Mouse (Mus musculus) lung, postnatal 36 days (tissue): ENCODE results near the gene Rreb1.

Experiments used
- DNase-seq: peaks from one replicate; pipeline ENCODE4 v3.0.0; 2022; ENCODE audit warnings: mixed read lengths

Gene Rreb1

DNA sequence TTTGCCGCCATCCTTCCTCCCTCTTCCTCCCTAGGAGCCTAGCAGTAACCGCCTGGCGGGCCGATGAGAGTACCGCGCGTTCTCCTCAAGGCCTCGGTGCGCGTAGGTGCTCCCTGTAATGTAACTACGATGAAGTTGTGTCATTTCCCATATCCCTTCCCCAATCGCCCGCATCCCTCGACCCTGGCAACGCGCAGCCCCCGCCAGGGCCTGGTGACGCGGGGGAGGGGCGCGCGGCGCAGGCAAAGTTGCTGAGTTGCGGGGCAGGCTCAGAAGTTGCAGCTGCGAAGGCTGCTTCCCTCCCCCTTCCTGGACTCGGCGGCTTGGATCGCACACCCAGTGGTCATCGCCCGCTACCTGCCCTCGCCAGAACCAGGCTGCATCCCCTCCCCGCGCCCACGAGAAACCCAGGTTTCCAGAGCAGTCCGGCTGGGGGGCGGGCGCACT, at the start of gene Rreb1:
Gene Rreb1, plus strand, starts transcription at position 254 of the 447 bp plus-strand sequence.
- peak; percentile 44 for DNase-seq

DNA sequence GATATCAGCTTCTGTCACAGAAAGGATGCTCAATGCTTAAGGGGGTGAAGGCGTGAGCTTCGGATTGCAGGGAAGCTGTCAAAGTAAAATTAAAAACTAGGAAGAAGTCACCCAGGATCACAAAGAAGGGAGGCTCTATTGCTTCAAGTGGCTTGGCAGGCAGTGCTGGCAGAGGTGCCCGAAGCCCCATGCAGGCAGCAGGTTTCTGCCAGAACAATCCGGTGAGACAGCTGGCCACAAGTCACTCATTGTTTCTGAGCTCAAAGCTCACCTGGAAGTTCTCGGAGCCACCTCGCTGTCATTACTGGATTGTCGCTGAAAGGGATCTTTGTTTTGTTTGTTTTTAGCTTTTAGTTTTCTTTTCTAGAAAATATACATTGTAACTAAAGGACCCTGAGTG, 49.6 kb upstream of the Rreb1 start:
- no peak for DNase-seq

DNA sequence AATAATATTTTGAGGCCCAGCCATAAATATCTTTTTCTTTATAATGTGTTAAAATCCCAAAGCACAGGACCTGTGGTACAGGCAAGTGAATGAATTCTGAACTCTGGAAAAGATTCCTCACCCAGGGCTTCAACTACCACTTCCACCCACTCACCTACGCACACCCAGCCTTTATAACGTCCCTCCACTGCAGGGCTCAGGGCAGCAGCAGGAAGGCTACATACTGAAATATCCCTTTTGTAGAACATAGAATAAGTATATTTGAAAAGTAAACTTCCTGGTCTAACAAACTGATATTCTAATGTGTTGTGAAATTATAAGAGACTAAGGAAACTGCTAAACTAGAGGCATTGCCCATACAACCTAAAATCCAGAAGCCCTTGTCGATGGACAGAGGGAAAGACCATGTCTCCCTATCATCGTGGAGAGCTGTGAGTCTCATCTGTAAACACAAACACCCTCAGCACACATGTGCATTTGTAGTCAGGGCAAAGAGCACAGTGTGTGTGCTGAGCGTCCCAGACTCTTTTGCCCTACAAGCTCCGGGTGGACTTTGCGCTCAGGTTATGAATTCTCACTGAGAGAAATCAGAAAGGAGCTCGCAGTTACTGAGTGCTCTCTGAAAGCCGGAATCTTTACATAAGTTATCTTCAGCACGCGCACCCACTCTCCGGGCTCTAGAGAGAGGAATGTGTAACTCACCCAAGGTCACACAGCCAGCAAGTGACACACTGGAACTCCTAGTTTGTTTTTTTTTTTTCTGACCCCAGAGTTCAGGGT, 46.1 kb upstream of the Rreb1 start:
- DNase-seq = peak; percentile 76

DNA sequence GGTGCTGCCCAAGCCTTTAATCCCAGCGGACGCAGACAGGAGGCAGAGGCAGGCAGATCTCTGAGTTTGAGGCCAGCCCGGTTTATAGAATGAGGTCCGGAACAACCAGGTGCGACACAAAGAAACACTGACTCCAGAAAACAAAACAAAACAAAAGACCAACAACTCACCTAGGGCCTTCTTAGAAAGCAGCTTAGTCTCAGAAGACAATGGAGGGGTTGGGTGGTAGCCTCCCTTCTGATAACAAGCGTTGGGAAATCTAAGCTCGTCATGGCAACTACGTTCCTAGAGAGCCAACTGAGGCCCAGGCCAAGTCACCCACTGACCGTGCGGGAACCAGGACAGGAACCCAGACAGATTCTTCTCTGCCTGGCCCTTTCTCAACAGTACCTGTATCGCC, 43.7 kb upstream of the Rreb1 start:
- DNase-seq = no peak

DNA sequence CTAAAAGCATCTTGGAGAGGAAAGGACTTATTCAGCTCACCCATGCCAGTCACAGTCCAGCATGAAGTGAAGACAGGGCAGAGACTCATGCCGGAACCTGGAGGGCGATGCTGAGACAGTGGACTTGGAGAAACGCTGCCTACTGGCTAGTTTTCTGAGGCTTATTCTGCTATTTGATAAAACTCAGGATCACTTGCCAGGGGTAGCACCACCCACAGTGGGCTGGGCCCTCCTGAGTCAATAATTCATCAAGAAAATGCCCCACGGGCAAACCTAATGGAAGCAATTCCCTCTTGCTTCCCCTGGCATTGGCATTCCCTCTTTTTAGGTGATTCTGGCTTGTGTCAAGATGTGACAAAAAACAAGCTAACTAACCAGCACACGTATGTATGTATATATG, 38.1 kb upstream of the Rreb1 start:
- no peak for DNase-seq

DNA sequence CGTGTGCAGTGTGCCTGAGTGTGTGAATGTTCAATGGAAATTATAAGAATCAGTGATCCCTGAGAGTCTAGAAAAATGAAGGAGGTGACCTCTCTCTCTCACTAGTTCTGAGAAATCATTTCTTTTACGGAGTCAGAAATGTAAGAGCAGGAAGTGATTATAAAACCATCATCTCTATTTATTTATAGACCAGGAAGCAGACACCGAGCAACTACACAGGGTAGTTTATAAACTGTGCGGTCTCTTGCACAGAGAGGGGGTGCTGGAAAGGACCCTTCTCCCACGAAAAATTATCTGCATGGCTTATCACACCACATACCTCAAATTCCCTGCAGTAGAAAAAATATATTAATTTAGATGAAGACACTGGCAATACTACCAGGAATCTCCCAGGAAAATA, 37.4 kb upstream of the Rreb1 start:
- DNase-seq = no peak

DNA sequence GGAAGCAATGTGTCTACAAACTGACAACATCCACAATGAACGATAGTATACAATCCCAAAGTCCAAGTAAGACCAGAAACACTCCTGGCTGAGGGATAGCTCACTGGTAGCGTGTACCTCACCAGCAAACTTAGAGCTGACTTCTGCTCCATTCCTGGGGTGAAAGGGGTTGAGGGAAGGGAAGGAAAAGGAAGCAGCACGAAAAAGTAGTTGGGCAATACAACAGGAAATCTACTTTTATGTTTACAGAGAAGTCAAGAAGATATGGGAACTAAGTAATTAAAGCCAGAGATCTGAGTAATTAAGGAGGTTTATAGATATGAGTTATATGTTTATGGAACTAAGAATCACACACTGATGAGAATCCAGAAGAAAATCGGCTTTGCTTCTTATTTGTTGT, 36.0 kb upstream of the Rreb1 start:
- no peak for DNase-seq

DNA sequence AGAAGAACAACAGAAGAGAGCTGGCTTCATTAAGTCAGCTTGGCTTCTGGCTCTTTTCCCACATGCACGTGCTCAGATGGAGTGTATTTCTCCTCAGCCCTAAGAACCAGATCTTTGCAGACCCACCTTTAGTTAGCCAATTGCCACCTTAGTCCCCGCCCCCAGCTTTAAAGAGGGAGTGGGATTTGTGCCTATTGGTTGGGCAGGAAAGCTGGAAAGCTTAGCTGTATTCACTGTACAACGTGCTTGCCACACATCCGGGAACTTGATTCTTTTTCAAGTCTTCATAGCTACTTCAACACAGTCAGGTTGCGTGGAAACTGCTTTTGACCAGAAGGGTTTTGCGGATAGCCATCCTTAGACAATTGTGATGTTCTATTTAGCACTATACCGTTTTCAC, 30.7 kb upstream of the Rreb1 start:
- DNase-seq = peak; percentile 30

DNA sequence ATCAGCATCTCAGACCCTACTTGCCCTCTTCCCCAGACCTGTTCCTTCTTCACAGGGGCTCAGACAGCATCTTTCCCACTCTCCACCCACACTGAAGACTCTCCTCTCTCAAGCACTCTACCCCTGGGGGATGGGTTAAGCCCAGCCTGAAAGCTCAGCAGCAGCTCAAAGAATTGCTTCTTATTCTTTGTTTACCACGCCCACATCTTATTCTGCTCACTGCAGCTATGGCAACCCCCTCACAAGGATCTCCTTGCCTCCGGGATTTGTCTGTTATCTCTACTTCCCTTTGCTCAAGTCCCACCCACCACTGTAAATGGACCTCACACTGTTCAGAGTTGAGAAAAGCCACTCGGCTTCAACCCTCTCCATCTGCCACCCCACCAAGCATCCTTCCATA, 28.7 kb upstream of the Rreb1 start:
- no peak for DNase-seq

DNA sequence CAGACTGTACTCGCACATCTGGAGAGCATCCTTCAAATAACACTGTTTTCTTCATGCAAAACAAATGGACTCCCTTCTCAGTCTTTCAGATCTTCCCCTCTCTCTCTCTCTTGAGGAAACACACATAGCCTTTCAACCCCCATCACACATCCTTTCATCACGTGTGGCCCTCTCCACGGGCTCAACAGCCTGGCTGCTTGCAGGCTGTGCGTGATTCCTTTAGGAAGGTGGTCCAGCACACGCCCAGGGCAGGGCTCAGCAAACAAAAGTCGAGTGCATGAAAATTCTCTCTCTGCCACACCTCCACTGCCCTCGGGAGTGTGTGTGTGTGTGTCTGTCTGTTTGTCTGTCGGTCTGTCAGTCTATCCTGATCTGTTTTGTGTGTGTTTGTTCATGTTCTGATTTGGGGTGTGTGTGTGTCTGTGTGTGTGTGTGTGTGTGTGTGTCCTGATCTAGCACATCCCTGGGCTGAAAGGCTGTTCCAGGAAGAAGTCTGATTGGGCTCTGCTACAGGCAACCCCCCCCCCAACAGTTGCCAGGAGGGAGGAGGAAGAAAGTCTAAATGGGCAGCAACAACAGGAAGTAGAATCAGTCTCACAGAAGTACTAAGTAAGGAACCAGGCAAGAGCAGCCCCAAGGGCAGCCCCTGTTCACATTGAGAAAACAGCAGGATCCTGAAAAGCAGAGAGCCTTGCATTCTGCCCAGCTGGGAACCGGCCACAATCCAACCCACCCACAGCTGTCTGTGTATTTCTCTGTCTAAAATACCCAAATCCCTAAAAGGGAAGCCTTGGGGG, 26.8 kb upstream of the Rreb1 start:
- DNase-seq = peak; percentile 78

DNA sequence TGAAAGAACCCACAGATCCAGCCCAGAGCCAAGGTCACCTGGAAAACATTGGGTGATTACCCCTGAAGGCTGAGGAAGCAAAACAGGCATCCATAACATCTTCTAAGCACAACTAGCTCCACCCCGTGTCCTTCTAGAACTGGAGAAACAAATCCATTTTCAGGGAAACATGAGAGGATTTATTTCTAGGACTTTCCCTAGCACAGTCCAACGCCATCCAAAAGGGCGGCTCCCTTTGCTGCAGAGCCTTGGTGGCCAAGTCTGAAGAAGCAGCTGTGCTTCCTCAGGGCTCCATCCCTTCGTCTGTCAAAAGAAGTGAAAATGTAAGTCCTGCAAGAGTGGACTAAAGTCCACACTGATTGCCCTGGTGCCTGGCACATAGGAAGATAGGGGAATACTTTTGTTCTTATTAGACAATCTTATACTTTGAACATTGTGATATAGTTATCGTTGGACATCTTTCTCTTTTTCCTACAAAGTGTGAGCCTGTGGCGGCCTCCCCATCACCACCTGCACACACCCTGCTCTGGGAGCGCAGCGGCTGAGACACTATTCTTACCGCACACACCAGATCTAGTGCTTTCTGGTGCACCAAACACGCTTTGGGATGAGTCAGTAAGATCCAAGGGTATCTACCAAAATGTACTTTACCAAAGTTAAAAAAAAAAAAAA, 18.7 kb upstream of the Rreb1 start:
- DNase-seq = peak; percentile 19

DNA sequence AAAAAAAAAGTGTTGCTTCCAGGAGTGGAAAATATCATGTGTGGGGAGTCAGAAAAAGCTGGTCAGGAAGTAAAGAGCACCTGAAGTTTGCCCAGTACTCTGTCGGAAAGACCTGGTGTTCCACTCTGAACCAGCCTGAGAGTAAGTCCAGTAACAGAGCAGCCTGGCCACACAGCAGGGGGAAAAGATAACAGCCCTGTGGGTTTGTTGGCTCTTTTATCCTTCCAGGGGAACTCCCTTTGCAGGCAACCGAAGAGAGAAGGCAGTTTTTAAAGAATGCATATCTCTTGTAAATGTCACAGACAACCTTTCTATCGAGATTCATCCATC, 18.2 kb upstream of the Rreb1 start:
- DNase-seq = no peak

DNA sequence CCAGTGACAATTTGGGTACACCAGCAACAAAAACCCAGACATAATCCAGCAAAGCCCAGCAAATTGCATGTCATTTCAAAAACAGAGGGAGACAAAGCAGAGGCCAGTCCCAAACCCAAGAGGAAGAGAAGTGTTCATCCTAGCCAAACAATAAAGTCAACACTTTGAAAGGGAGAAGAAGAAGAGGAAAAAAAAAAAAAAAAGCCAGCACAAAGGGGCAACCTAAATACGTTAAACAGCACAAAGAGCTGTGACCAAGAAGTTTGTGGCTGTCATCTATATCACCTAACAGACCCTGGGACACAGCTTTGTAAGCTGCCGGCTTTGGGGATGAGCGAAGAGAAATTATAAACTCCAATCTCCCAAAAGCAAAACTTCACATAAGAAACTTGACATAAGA, 17.8 kb upstream of the Rreb1 start:
- DNase-seq = no peak

DNA sequence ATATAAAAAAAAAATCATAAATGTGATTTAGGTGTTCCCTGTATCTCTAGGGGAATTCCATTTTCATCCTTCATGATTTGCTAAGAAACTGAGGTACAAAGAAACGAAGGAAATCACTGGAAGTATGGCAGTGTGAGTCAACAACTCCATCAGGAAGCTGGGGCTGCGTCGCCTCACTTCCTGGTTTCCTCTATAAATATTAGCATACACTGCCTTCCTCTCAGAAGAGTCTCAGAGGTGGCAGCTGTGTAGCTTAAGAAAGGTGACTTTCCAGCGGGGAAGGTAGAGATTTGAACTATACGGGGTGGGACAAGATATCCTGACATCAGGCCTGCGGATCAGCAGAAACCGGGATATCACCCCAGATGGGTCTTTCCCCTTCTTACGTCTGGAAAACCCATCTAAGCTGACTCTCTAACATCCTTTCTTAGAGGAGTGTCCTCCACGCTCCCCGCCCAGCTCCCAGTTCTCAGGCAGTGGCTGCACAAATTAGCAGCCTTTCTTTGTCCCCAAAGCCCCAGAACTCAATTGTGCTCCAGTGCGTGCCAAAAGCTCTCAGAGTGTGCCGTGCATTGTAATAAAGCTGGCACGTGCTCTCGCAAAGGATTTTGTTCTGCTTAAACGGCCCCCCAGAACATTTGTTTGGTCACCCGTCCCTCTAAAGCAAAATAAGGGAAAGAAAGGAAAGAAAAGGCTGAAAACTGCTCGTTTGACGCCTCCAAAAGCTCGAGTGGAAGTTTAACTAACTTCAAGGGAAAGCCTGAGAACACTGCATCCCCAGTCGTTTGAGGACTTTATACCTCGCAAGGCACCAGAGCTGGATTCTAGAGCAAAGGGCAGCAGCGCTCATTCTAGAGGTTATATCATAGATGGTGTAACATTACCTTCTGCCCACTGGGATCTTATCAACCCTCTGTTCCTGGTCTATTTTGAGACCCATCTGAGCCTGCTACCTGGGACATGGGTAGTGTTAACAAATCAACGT, 17.0 kb upstream of the Rreb1 start:
- DNase-seq = peak; percentile 46

DNA sequence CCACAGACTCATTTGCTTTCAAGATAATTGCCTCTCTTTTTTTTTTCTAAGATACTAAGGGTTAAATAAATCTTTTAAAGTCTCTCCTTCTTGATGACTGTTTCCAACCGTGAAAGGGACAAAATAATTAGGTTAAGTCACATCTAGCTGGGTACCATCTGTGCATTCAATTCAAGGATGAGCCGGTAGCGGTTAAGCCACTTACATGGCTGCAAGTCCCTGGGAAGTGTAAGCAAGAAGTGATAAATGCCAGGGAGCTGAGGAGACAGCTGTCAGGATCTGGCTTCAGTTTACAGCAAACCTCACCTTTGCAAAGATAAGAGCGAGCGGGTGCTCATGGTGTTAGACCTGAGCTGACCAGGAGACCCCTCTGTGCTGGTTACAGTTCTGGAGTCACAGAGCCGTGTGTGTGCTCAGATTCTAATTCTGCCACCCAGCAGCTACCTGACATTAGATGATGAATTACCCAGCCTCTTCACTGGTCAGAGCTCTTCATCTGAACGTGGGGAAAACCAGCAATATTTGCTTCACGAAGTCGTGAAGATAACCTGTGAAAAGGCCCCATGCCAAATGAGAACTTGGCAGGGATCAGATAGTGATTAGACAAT, 14.3 kb upstream of the Rreb1 start:
- no peak for DNase-seq

DNA sequence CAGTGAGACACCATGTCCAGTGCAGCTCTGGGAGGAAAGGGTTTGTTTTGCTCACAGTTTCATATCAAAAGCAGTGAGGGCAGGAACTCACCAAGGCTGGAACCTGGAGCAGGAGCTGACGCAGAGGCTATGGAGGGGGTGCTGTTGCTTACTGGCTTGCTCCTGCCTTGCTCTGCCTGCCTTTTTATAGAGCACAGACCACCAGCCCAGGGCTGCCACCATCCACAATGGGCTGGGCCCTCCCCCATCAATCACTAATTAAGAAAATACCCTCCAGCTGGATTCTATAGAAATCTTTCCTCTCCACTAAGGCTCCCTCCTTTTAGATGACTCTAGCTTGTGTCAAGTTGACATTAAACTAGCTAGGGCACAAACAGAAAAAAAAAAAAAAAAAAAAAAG, 8.4 kb upstream of the Rreb1 start:
- DNase-seq = no peak

DNA sequence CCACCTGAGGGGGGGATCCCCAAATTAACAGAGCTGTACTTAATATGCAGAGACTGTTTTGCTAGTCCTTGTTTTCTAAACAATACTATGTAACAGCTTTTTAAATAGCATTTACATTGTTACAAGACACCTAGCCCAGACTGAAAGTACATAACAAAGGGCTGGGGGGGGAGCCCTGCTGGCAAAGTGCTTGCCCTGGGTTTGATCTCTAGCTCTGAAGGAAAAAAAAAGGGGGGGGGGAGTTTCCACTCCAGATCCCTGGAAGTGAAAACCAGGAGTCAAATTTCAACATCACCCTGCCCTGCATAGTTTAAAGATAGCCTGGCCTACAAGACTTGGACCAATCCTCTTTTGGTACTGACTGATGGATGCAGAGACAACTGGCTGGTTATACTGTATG, 4.7 kb upstream of the Rreb1 start:
- no peak for DNase-seq

DNA sequence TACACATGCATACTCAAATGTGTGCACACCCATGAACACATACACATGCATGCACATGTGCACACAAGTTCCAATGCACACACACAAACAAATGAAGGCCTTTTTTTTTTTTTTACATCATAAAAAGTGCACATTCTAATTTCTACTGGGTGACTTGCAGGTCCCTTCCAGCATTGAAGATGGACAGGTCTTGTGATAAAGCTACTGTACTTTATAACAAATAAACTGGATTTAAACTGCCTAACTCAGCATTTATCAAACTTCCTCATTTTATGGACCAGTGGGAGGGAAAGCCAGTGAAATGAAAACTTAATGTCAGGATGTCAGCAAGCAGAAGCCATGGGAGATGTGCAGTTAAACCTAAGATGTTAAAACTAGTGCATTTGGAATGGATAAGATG, 1.5 kb upstream of the Rreb1 start:
- no peak for DNase-seq

DNA sequence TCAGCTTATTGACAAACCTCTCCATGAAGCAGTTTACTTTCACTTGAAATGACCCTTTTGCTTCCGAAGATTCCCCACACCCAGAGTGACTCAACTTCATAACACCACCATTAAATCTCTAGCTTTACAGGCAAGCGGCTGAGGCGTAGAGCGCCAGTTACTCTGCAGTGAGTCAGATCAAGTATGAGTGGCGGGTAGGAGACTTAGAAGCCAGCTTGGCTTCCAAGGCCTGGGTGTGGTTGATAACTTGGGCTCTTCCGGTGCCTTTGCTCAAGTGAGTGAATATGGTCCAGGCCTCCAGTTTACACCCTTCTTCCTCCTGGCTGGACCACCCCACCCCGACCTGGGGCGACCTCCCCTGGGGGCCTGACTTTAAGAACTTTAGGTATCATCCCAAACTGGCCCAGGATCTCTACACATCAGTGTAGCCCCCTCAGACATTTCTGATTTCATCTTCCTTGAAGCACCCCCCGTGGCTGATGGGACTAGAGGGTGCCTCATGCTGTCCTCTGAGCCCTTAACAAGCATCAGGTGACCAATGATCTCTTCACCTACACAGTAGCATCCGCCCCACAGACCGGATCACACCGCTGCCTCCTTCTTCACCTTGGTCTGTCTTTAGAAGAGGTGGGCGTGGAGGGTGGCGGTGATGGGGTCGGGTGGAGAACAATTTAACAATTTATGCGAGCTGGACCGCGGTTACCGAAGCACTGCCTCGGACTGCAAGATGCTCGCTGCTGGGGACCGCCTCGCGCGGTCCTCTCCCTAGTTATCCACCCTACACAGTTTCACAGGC, 651 bp upstream of the Rreb1 start:
- no peak for DNase-seq

DNA sequence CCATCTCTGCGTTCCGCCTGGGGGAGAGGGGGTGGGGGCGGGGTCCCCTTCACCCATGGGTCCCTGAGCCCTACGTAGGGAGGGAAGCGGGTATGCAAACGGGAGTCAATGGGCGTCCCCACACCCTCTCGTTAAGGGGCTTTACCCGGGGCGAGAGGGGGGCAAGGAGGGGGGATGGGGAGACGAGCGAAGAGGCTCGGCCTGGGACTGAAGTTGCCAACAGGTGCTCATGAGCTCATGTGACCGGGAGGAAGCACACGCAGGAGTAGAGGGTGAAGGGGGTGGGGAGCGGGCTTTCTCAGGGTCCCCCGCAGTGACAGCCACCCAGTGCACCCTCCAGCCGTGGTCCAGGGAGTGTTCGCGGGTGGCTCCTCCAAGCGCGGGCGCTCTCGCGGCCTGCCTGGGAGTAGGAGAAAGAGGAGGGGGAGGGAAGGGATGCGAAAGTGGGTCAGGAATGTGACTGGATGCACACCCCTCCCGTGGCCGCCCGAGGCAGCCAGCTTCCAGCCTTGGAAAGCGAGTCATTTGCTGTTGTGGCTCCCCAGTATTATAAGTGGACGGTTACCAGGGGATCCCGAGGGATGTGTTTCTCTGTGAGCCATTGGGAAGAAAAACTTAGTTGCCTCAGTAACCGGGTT, 513 bp downstream of the Rreb1 start:
- DNase-seq = peak; percentile 27

DNA sequence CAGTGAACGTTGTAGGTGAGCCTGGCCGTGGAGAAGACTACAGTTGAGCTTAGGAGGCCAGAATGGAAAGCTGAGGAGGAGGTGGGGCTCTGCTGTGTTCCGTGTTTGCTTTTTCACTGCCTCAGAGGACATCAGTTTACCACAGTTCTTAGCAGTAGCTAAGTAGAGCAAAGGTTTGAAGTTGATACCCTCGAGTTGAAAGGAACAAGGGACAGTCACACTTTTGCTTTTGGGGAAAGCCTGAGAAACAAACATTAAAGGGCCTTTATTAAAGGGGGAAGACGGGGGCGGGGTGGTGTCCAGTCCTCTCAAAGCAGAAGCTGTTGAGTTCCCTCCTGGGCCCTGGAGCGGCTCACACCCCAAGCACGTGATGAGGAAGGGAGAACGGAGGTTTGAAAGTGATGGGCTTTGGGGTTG, 1.1 kb downstream of the Rreb1 start:
- DNase-seq = peak; percentile 63
